In genomic region chr8:126565231-126565781, GRCm38 (mm10) we compare ENCODE assay signal across 13 mouse cellular contexts. TPM values are rescaled to one million over a fixed set of nuclear protein-coding genes. Genes with fewer than 3 reads are reported as not detected.
DNase-seq lines count a peak whose midpoint lies in the region; ATAC-seq and TF ChIP-seq lines count a peak whose summit lies in the region.
"Had no signal": no experiment of that assay in that cellular context is flagged by ENCODE, and none has a peak within 500 bp of the region (broad histone marks: within the 10 kb centered on the region; RNA-seq: fewer than 3 reads in every experiment).

No protein-coding gene starts in this region.

- WGBS in heart, adult 2 months: 64% methylated on average over 6 of the region's 6 CpGs
- 83% methylated on average over 6 of the region's 6 CpGs for WGBS in neural tube, embryonic 13.5 days
- WGBS in neural tube, embryonic 15.5 days: 78% methylated on average over 6 of the region's 6 CpGs
- WGBS in limb, embryonic 13.5 days: 83% methylated on average over 6 of the region's 6 CpGs

- H3K36me3 ChIP-seq in heart, adult 2 months (ENCODE audit: control insufficient read depth, insufficient read depth, low read length): no peaks in the 10 kb centered on the region
- H3K36me3 ChIP-seq in neural tube, embryonic 13.5 days: no peaks in the 10 kb centered on the region
- no peaks in the 10 kb centered on the region for H3K36me3 ChIP-seq in neural tube, embryonic 15.5 days
- H3K36me3 ChIP-seq in limb, embryonic 13.5 days: no peaks in the 10 kb centered on the region
- H3K36me3 ChIP-seq: forebrain, embryonic 15.5 days; intestine, embryonic 15.5 days; neural tube, embryonic 12.5 days had no signal

- peak in 1 of 2 experiments; percentile 45 for DNase-seq in heart, adult 2 months
- DNase-seq in heart, postnatal 14 days: no peak
- DNase-seq in adrenal gland, adult 18-20 months (ENCODE audit: low spot score in 2 of 2): no peak
- no peak for DNase-seq in adrenal gland, postnatal 10 days
- DNase-seq in thymus, adult 18-20 months: no peak
- DNase-seq: cerebellum, adult 11-12 months; right cerebral cortex, postnatal 25 days had no signal

- TF ChIP-seq EP300 in heart, adult 2 months (IDR thresholded peaks at IDR 0.05; ENCODE audit: insufficient read depth, low read depth, low read length): 0 out of 2 replicates have a peak, but pooled peaks have one; percentile 48

- 0 out of 2 replicates have a peak overlapping the region, but pooled peaks have one; percentile 40 for H3K9ac ChIP-seq in heart, adult 2 months (ENCODE audit: low read depth, low read length)
- H3K9ac ChIP-seq in neural tube, embryonic 13.5 days: no peak overlapping the region
- H3K9ac ChIP-seq in neural tube, embryonic 15.5 days (replicated peaks): no peak overlapping the region
- H3K9ac ChIP-seq in limb, embryonic 13.5 days: no peak overlapping the region
- H3K9ac ChIP-seq: forebrain, embryonic 15.5 days; intestine, embryonic 15.5 days; neural tube, embryonic 12.5 days had no signal

- no peak for ATAC-seq in neural tube, embryonic 13.5 days (ENCODE audit: low read depth)
- ATAC-seq in neural tube, embryonic 15.5 days (ENCODE audit: low FRiP score): no peak
- ATAC-seq in limb, embryonic 13.5 days (ENCODE audit: low FRiP score, low read depth): no peak

- H3K27me3 ChIP-seq in heart, adult 2 months (ENCODE audit: control insufficient read depth, insufficient read depth, low read length): no peaks in the 10 kb centered on the region
- no peaks in the 10 kb centered on the region for H3K27me3 ChIP-seq in neural tube, embryonic 13.5 days
- no peaks in the 10 kb centered on the region for H3K27me3 ChIP-seq in neural tube, embryonic 15.5 days (replicated peaks)
- H3K27me3 ChIP-seq in limb, embryonic 13.5 days: no peaks in the 10 kb centered on the region
- H3K27me3 ChIP-seq: forebrain, embryonic 15.5 days; intestine, embryonic 15.5 days; neural tube, embryonic 12.5 days had no signal

- H3K4me1 ChIP-seq in heart, adult 2 months (ENCODE audit: control insufficient read depth, insufficient read depth, low read length): peaks cover 19% of the 10 kb centered on the region
- peaks cover 42% of the 10 kb centered on the region for H3K4me1 ChIP-seq in neural tube, embryonic 13.5 days (replicated peaks)
- H3K4me1 ChIP-seq in neural tube, embryonic 15.5 days: peaks cover 30% of the 10 kb centered on the region
- peaks cover 41% of the 10 kb centered on the region for H3K4me1 ChIP-seq in limb, embryonic 13.5 days

- H3K9me3 ChIP-seq in neural tube, embryonic 13.5 days: no peaks in the 10 kb centered on the region
- H3K9me3 ChIP-seq in neural tube, embryonic 15.5 days (replicated peaks): no peaks in the 10 kb centered on the region
- no peaks in the 10 kb centered on the region for H3K9me3 ChIP-seq in limb, embryonic 13.5 days
- H3K9me3 ChIP-seq: forebrain, embryonic 15.5 days; intestine, embryonic 15.5 days; neural tube, embryonic 12.5 days had no signal

- intact Hi-C loops in heart, adult 2 months (cut with DNase I): loop anchor here (2.0 kb wide), 1 partner anchor 15 kb away; no protein-coding TSS in a partner anchor
- intact Hi-C loops in heart, postnatal 14 days (cut with DNase I): loop anchor here (5.0 kb wide), 1 partner anchor 68 kb away; no protein-coding TSS in a partner anchor

- no peak overlapping the region for H3K4me3 ChIP-seq in heart, adult 2 months
- no peak overlapping the region for H3K4me3 ChIP-seq in neural tube, embryonic 13.5 days
- H3K4me3 ChIP-seq in neural tube, embryonic 15.5 days (replicated peaks): no peak overlapping the region
- H3K4me3 ChIP-seq in limb, embryonic 13.5 days: no peak overlapping the region
- H3K4me3 ChIP-seq: forebrain, embryonic 15.5 days; intestine, embryonic 15.5 days; neural tube, embryonic 12.5 days had no signal

- TF ChIP-seq CTCF in heart, adult 2 months (IDR thresholded peaks at IDR 0.05): no peak

- peak overlapping the region; percentile 96 for H3K27ac ChIP-seq in heart, adult 2 months
- H3K27ac ChIP-seq in neural tube, embryonic 13.5 days (replicated peaks): peak overlapping the region; percentile 81; the same call in 1 of the 2 replicates
- H3K27ac ChIP-seq in neural tube, embryonic 15.5 days (replicated peaks): no peak overlapping the region
- peak overlapping the region; percentile 87; the same call in 1 of the 2 replicates for H3K27ac ChIP-seq in limb, embryonic 13.5 days
- H3K27ac ChIP-seq: neural tube, embryonic 12.5 days had no signal

- H3K79me2 ChIP-seq in heart, adult 2 months (replicated peaks; ENCODE audit: control insufficient read depth, insufficient read depth, low read length): no peaks in the 10 kb centered on the region

- H3K4me2 ChIP-seq in neural tube, embryonic 13.5 days: no peak overlapping the region
- H3K4me2 ChIP-seq in neural tube, embryonic 15.5 days: no peak overlapping the region
- no peak overlapping the region for H3K4me2 ChIP-seq in limb, embryonic 13.5 days (replicated peaks)
- H3K4me2 ChIP-seq: forebrain, embryonic 15.5 days; intestine, embryonic 15.5 days had no signal

- TF ChIP-seq POLR2A in heart, adult 2 months (IDR thresholded peaks at IDR 0.05; ENCODE audit: insufficient read depth, low read depth, low read length): no peak

RNA-seq across cellular contexts. Expression of gene Irf2bp2, which starts 28.5 kb away (rescaled TPM):
- total RNA-seq in heart, adult 2 months (2021): 100 to 1,000 TPM in 1 of 2 experiments, 10 to 100 TPM in 1; 56.3 to 132 TPM
- polyA plus RNA-seq in heart, adult 2 months (2012; rRNA removed): 33.8 and 37.3 TPM in 2 replicates
- total RNA-seq in heart, postnatal 14 days (2021): 100 to 1,000 TPM; 124 to 140 TPM
- polyA plus RNA-seq in neural tube, embryonic 13.5 days (2015; fragmentation: Nextera tagmentation; extraction: Ambion mirVana): 8.6 and 9.7 TPM in 2 replicates
- polyA plus RNA-seq in neural tube, embryonic 15.5 days (2015; fragmentation: Nextera tagmentation; extraction: Ambion mirVana): 9.8 and 10.4 TPM in 2 replicates
- 11.6 and 11.8 TPM in 2 replicates for polyA plus RNA-seq in limb, embryonic 13.5 days (2015; fragmentation: Nextera tagmentation; extraction: Ambion mirVana)
- total RNA-seq in adrenal gland, adult 18-20 months (2021): 100 to 1,000 TPM; 118 to 119 TPM
- 100 to 1,000 TPM in 1 of 2 experiments, 10 to 100 TPM in 1; 91.0 to 110 TPM for total RNA-seq in adrenal gland, postnatal 10 days (2021)
